Mouse (Mus musculus): Measurements from ENCODE around the gene Top3a.

GRCm38 (mm10) chr11:60735191-60735590 is 42.0 kb downstream of the Top3a start:
- TF ChIP-seq POLR2A (IDR thresholded peaks at IDR 0.05; ENCODE audit: insufficient read depth, low read length), result no peak
- no peak for TF ChIP-seq CTCF (IDR thresholded peaks at IDR 0.05; ENCODE audit: low read depth, low read length)
- no peak for TF ChIP-seq EP300 (IDR thresholded peaks at IDR 0.05; ENCODE audit: insufficient read depth, low read depth, low read length)

Measured in ES-Bruce4 (cell line).